Comparison of ENCODE assay signal across 8 mouse cellular contexts in genomic region chr9:60237667-60238066, GRCm38 (mm10).
DNase-seq lines count a peak whose midpoint lies in the region.

No protein-coding gene starts in this region.

- DNase-seq in cerebellum, postnatal 14 days: peak; percentile 57 to 69
- no peak for DNase-seq in cerebellum, adult 9-11 months
- DNase-seq in ovary, postnatal 36 days (ENCODE audit: low spot score): peak; percentile 27
- DNase-seq in ovary, postnatal 10 days (ENCODE audit: low spot score): no peak
- DNase-seq in embryo, embryonic 11.5 days (ENCODE audit: low read depth, low spot score): peak; percentile 30
- peak; percentile 56 to 70 for DNase-seq in kidney, postnatal 25 days
- DNase-seq in lung, postnatal 14 days: peak; percentile 64
- peak; percentile 56 for DNase-seq in thymus, postnatal 4 days

Comparison
In these comparisons a context has a peak if more than half of its experiments do, and no peak if none do; other contexts are left out.
1. DNase-seq: peak in cerebellum, postnatal 14 days (2 of 2), ovary, postnatal 36 days (single experiment), embryo, embryonic 11.5 days (single experiment), kidney, postnatal 25 days (2 of 2), lung, postnatal 14 days (single experiment) and thymus, postnatal 4 days (single experiment); none in cerebellum, adult 9-11 months (single experiment) and ovary, postnatal 10 days (single experiment).